Mouse (Mus musculus) brown adipose tissue, adult 24 weeks (tissue): ENCODE results near the gene Gm20388. TPM values are rescaled to one million over a fixed set of nuclear protein-coding genes. Genes with fewer than 3 reads are reported as not detected.

Experiments
- H3K27ac ChIP-seq: fragments of 200-500 bp; replicated peaks from 2 replicates; pipeline ENCODE4 v1.5.1; 2012; ENCODE audit warnings: low read depth, mild to moderate bottlenecking, low read length
- H3K4me1 ChIP-seq: fragments of 200-500 bp; 2 replicates; pipeline ENCODE4 v1.6.1; 2012; ENCODE audit warnings: low read length, mixed read lengths; ENCODE audit not compliant: control insufficient read depth, insufficient read depth, insufficient read length
- H3K4me3 ChIP-seq: fragments of 200-500 bp; 2 replicates; pipeline ENCODE4 v1.5.1; 2012; ENCODE audit warnings: low read depth, mild to moderate bottlenecking, low read length, moderate library complexity; ENCODE audit not compliant: insufficient read depth
- polyA plus RNA-seq: library from polyadenylated mRNA; stranded (reverse); fragments of >200 nt; gene quantifications from 2 replicates; pipeline ENCODE4 v1.2.4, GENCODE M21; 2012; ENCODE audit not compliant: missing spikeins, insufficient read depth, insufficient read length

Gm20388 gene
- polyA plus RNA-seq, 1 experiment = 44.7 TPM

GRCm38 (mm10) chr8:120487729-120488510 is 577.3 kb downstream of the Gm20388 start:
- H3K27ac ChIP-seq = peak overlapping the region; percentile 95
- H3K4me3 ChIP-seq = peak overlapping the region; percentile 97
- peaks cover 56% of the 10 kb centered on the region for H3K4me1 ChIP-seq

- peak overlapping the region; percentile 95 for H3K27ac ChIP-seq
- H3K4me3 ChIP-seq = peak overlapping the region; percentile 97
- H3K4me1 ChIP-seq = peaks cover 60% of the 10 kb centered on the region
These were observed 578.0 kb downstream of the Gm20388 start for GRCm38 (mm10) chr8:120488636-120489131.

GRCm38 (mm10) chr8:120489142-120489754 is 578.6 kb downstream of the Gm20388 start:
- Histone ChIP-seq H3K27ac (peak overlapping the region; percentile 95), H3K4me3 (peak overlapping the region; percentile 97), H3K4me1 (peaks cover 61% of the 10 kb centered on the region)

- Histone ChIP-seq H3K4me1 (peaks cover 62% of the 10 kb centered on the region), H3K27ac (peak overlapping the region; percentile 42), H3K4me3 (peak overlapping the region; percentile 97)
These were observed 579.2 kb downstream of the Gm20388 start for GRCm38 (mm10) chr8:120489771-120490281.

GRCm38 (mm10) chr8:120490354-120491141 is 579.9 kb downstream of the Gm20388 start:
- H3K4me1 ChIP-seq = peaks cover 62% of the 10 kb centered on the region

GRCm38 (mm10) chr8:120491166-120491793 is 580.6 kb downstream of the Gm20388 start:
- peaks cover 61% of the 10 kb centered on the region for H3K4me1 ChIP-seq
- peak overlapping the region; percentile 33; the same call in 1 of the 2 replicates for H3K27ac ChIP-seq
- peak overlapping the region; percentile 97 for H3K4me3 ChIP-seq

More at GRCm38 (mm10) chr8:120490354-120491141, 579.9 kb downstream of the Gm20388 start:
- Histone ChIP-seq H3K27ac (peak overlapping the region; percentile 42), H3K4me3 (peak overlapping the region; percentile 97)

GRCm38 (mm10) chr8:120492193-120492880 is 581.7 kb downstream of the Gm20388 start:
- Histone ChIP-seq H3K4me1 (peaks cover 65% of the 10 kb centered on the region), H3K4me3 (peak overlapping the region; percentile 13; the same call in 1 of the 2 replicates), H3K27ac (0 out of 2 replicates have a peak overlapping the region, but pooled peaks have one; percentile 1)

- Histone ChIP-seq H3K4me3 (no peak overlapping the region), H3K4me1 (peaks cover 69% of the 10 kb centered on the region), H3K27ac (peak overlapping the region; percentile 1; the same call in 1 of the 2 replicates)
These were observed 582.2 kb downstream of the Gm20388 start for GRCm38 (mm10) chr8:120492881-120493220.

GRCm38 (mm10) chr8:120493508-120494464 is 583.1 kb downstream of the Gm20388 start:
- H3K4me3 ChIP-seq = no peak overlapping the region
- peaks cover 79% of the 10 kb centered on the region for H3K4me1 ChIP-seq
- peak overlapping the region; percentile 60 for H3K27ac ChIP-seq

- H3K27ac ChIP-seq = peak overlapping the region; percentile 60
- H3K4me1 ChIP-seq = peaks cover 83% of the 10 kb centered on the region
- H3K4me3 ChIP-seq = no peak overlapping the region
These were observed 584.3 kb downstream of the Gm20388 start for GRCm38 (mm10) chr8:120494903-120495302.

GRCm38 (mm10) chr8:120495461-120495860 is 584.8 kb downstream of the Gm20388 start:
- Histone ChIP-seq H3K4me3 (no peak overlapping the region), H3K4me1 (peaks cover 83% of the 10 kb centered on the region), H3K27ac (peak overlapping the region; percentile 60)

GRCm38 (mm10) chr8:120496478-120496877 is 585.8 kb downstream of the Gm20388 start:
- H3K4me3 ChIP-seq = no peak overlapping the region
- H3K27ac ChIP-seq = no peak overlapping the region
- H3K4me1 ChIP-seq = peaks cover 81% of the 10 kb centered on the region

GRCm38 (mm10) chr8:120497503-120497946 is 586.9 kb downstream of the Gm20388 start:
- Histone ChIP-seq H3K4me3 (no peak overlapping the region), H3K4me1 (peaks cover 76% of the 10 kb centered on the region), H3K27ac (no peak overlapping the region)
